Mouse (Mus musculus) embryonic facial prominence, embryonic 15.5 days (tissue): ENCODE measurements at regions not wholly inside any gene's neighbourhood (a gene's known extent, or its start where the extent isn't known, plus 50 kb on each side); places are given as distances from the start of the nearest gene placed in this dataset.
A peak's percentile ranks its signal among the peaks of the same experiment; 100 is the strongest.
"Not testable (repeated sequence)": the region's sequence is repeated elsewhere in the genome, so short reads cannot be mapped to it uniquely, and the experiment has no call there.

ENCODE experiments used
- ATAC-seq: fragments of 200-750 bp; cut with Nextera tagmentation; 2 replicates; pipeline ENCODE4 v1.8.0; 2017; ENCODE audit warnings: low read depth, moderate TSS enrichment; ENCODE audit not compliant: insufficient number of reproducible peaks, low FRiP score, low TSS enrichment
- H3K27ac ChIP-seq: fragments of 300-500 bp; sonication (generic); replicated peaks from 2 replicates; pipeline ENCODE4 v1.5.1; 2015; ENCODE audit warnings: mild to moderate bottlenecking, inconsistent platforms
- H3K27me3 ChIP-seq: fragments of 300-500 bp; sonication (generic); 2 replicates; pipeline ENCODE4 v1.6.1; 2015; ENCODE audit warnings: inconsistent platforms
- H3K36me3 ChIP-seq: fragments of 300-500 bp; sonication (generic); 2 replicates; pipeline ENCODE4 v1.6.1; 2015; ENCODE audit warnings: mild to moderate bottlenecking, inconsistent platforms
- H3K4me1 ChIP-seq: fragments of 300-500 bp; sonication (generic); 2 replicates; pipeline ENCODE4 v1.6.1; 2015; ENCODE audit warnings: inconsistent platforms
- H3K4me2 ChIP-seq: fragments of 300-500 bp; sonication (generic); replicated peaks from 2 replicates; pipeline ENCODE4 v1.6.1; 2015; ENCODE audit warnings: mild to moderate bottlenecking, inconsistent platforms
- H3K4me3 ChIP-seq: fragments of 300-500 bp; sonication (generic); replicated peaks from 2 replicates; pipeline ENCODE4 v1.5.1; 2015; ENCODE audit warnings: mild to moderate bottlenecking, inconsistent platforms
- H3K9ac ChIP-seq: fragments of 300-500 bp; sonication (generic); 2 replicates; pipeline ENCODE4 v1.6.1; 2015; ENCODE audit warnings: inconsistent platforms
- H3K9me3 ChIP-seq: fragments of 300-500 bp; sonication (generic); replicated peaks from 2 replicates; pipeline ENCODE4 v1.6.1; 2016; ENCODE audit warnings: inconsistent platforms
- WGBS: fragments of 180-500 bp; shearing (Covaris S2); methylation state at CpG from one replicate; pipeline ENCODE4 v1.1.7; 2015; 5-methylcytosine and 5-hydroxymethylcytosine counted together

- WGBS, result 73% methylated on average over 10 of the region's 10 CpGs
- Histone ChIP-seq H3K27me3 (no peaks in the 10 kb centered on the region), H3K36me3 (no peaks in the 10 kb centered on the region), H3K9ac (no peak overlapping the region), H3K4me3 (no peak overlapping the region), H3K4me1 (peaks cover 5% of the 10 kb centered on the region; the same call in 1 of the 2 replicates), H3K9me3 (no peaks in the 10 kb centered on the region), H3K27ac (no peak overlapping the region), H3K4me2 (no peak overlapping the region)
- no peak for ATAC-seq
Measured at GRCm38 (mm10) chr13:97402164-97402761, 161.4 kb downstream of the Enc1 start.

GRCm38 (mm10) chr13:97401620-97402019 is 160.7 kb downstream of the Enc1 start:
- 67% methylated on average over 7 of the region's 7 CpGs for WGBS

GRCm38 (mm10) chr13:97398041-97398440 is 157.1 kb downstream of the Enc1 start:
- ATAC-seq, result no peak

More at GRCm38 (mm10) chr13:97401620-97402019, 160.7 kb downstream of the Enc1 start:
- peaks cover 2% of the 10 kb centered on the region; the same call in 1 of the 2 replicates for H3K4me1 ChIP-seq
- ATAC-seq, result no peak
- no peaks in the 10 kb centered on the region for H3K9me3 ChIP-seq
- H3K27me3 ChIP-seq, result no peaks in the 10 kb centered on the region
- no peak overlapping the region for H3K4me2 ChIP-seq
- H3K4me3 ChIP-seq, result no peak overlapping the region
- H3K27ac ChIP-seq, result no peak overlapping the region
- no peaks in the 10 kb centered on the region for H3K36me3 ChIP-seq
- no peak overlapping the region for H3K9ac ChIP-seq

GRCm38 (mm10) chr13:97396899-97397640 is 156.2 kb downstream of the Enc1 start:
- Histone ChIP-seq H3K4me2 (no peak overlapping the region), H3K36me3 (no peaks in the 10 kb centered on the region), H3K27ac (no peak overlapping the region), H3K4me1 (no peaks in the 10 kb centered on the region), H3K4me3 (no peak overlapping the region), H3K9ac (no peak overlapping the region), H3K27me3 (no peaks in the 10 kb centered on the region), H3K9me3 (no peaks in the 10 kb centered on the region)
- WGBS, result 77% methylated on average over 3 of the region's 3 CpGs
- ATAC-seq, result no peak

More at GRCm38 (mm10) chr13:97398041-97398440, 157.1 kb downstream of the Enc1 start:
- H3K9ac ChIP-seq, result no peak overlapping the region
- H3K4me1 ChIP-seq, result no peaks in the 10 kb centered on the region
- no peak overlapping the region for H3K4me2 ChIP-seq
- no peak overlapping the region for H3K27ac ChIP-seq
- H3K36me3 ChIP-seq, result no peaks in the 10 kb centered on the region
- no peaks in the 10 kb centered on the region for H3K9me3 ChIP-seq
- H3K4me3 ChIP-seq, result no peak overlapping the region
- WGBS, result 81% methylated on average over 1 of the region's 1 CpGs
- H3K27me3 ChIP-seq, result no peaks in the 10 kb centered on the region

GRCm38 (mm10) chr13:97396286-97396685 is 155.4 kb downstream of the Enc1 start:
- not testable (repeated sequence) for H3K27me3 ChIP-seq, H3K9ac ChIP-seq, H3K4me1 ChIP-seq, H3K27ac ChIP-seq, H3K4me3 ChIP-seq, H3K9me3 ChIP-seq, H3K36me3 ChIP-seq, H3K4me2 ChIP-seq, ATAC-seq
- WGBS, result 65% methylated on average over 2 of the region's 2 CpGs

- H3K9ac ChIP-seq, result no peak overlapping the region
- no peaks in the 10 kb centered on the region for H3K36me3 ChIP-seq
- no peak overlapping the region for H3K4me3 ChIP-seq
- no peak for ATAC-seq
- H3K27me3 ChIP-seq, result no peaks in the 10 kb centered on the region
- no peaks in the 10 kb centered on the region for H3K9me3 ChIP-seq
- no peak overlapping the region for H3K27ac ChIP-seq
- peaks cover 4% of the 10 kb centered on the region for H3K4me1 ChIP-seq
- 60% methylated on average over 7 of the region's 7 CpGs for WGBS
- H3K4me2 ChIP-seq, result no peak overlapping the region
Measured at GRCm38 (mm10) chr13:97394756-97395454, 154.0 kb downstream of the Enc1 start.

- H3K4me1 ChIP-seq, result peaks cover 5% of the 10 kb centered on the region
- H3K9me3 ChIP-seq, result no peaks in the 10 kb centered on the region
- no peak overlapping the region for H3K27ac ChIP-seq
- ATAC-seq, result no peak
- no peak overlapping the region for H3K4me3 ChIP-seq
- no peak overlapping the region for H3K4me2 ChIP-seq
- WGBS, result 66% methylated on average over 4 of the region's 4 CpGs
- no peak overlapping the region for H3K9ac ChIP-seq
- no peaks in the 10 kb centered on the region for H3K27me3 ChIP-seq
- no peaks in the 10 kb centered on the region for H3K36me3 ChIP-seq
Measured at GRCm38 (mm10) chr13:97394071-97394470, 153.2 kb downstream of the Enc1 start.

- Histone ChIP-seq H3K27ac (no peak overlapping the region), H3K4me2 (no peak overlapping the region), H3K9ac (no peak overlapping the region), H3K9me3 (no peaks in the 10 kb centered on the region), H3K4me1 (peaks cover 8% of the 10 kb centered on the region), H3K27me3 (no peaks in the 10 kb centered on the region), H3K4me3 (no peak overlapping the region), H3K36me3 (no peaks in the 10 kb centered on the region)
- ATAC-seq, result no peak
- WGBS, result 83% methylated on average over 7 of the region's 7 CpGs
Measured at GRCm38 (mm10) chr13:97393456-97393855, 152.6 kb downstream of the Enc1 start.

GRCm38 (mm10) chr13:97390449-97390930 is 149.6 kb downstream of the Enc1 start:
- H3K27ac ChIP-seq, result no peak overlapping the region
- H3K36me3 ChIP-seq, result no peaks in the 10 kb centered on the region
- no peaks in the 10 kb centered on the region for H3K27me3 ChIP-seq
- WGBS, result 25% methylated on average over 11 of the region's 11 CpGs
- H3K4me3 ChIP-seq, result no peak overlapping the region
- H3K4me2 ChIP-seq, result peak overlapping the region; percentile 37
- no peak overlapping the region for H3K9ac ChIP-seq
- peaks cover 14% of the 10 kb centered on the region for H3K4me1 ChIP-seq
- no peaks in the 10 kb centered on the region for H3K9me3 ChIP-seq
- ATAC-seq, result no peak; the same call in 1 of the 2 replicates

- Histone ChIP-seq H3K27ac (no peak overlapping the region; the same call in 1 of the 2 replicates), H3K9me3 (no peaks in the 10 kb centered on the region), H3K4me2 (no peak overlapping the region), H3K36me3 (no peaks in the 10 kb centered on the region), H3K4me3 (no peak overlapping the region), H3K4me1 (peaks cover 18% of the 10 kb centered on the region), H3K9ac (no peak overlapping the region), H3K27me3 (no peaks in the 10 kb centered on the region)
- 43% methylated on average over 11 of the region's 11 CpGs for WGBS
- no peak for ATAC-seq
Measured at GRCm38 (mm10) chr13:97388851-97389479, 148.1 kb downstream of the Enc1 start.

- H3K27ac ChIP-seq, result no peak overlapping the region
- H3K36me3 ChIP-seq, result no peaks in the 10 kb centered on the region
- no peak for ATAC-seq
- no peaks in the 10 kb centered on the region for H3K27me3 ChIP-seq
- H3K9ac ChIP-seq, result no peak overlapping the region
- H3K4me1 ChIP-seq, result peaks cover 28% of the 10 kb centered on the region
- no peak overlapping the region for H3K4me3 ChIP-seq
- H3K4me2 ChIP-seq, result no peak overlapping the region
- no peaks in the 10 kb centered on the region for H3K9me3 ChIP-seq
- 53% methylated on average over 3 of the region's 3 CpGs for WGBS
Measured at GRCm38 (mm10) chr13:97386511-97386910, 145.6 kb downstream of the Enc1 start.
